Mouse (Mus musculus): ENCODE results near the gene E2f4.
A peak's percentile ranks its signal among the peaks of the same experiment; 100 is the strongest.

Gene E2f4

GRCm38 (mm10) chr8:105315073-105315769 lies 17.8 kb downstream of the E2f4 start:
- DNase-seq (ENCODE audit: low spot score in 2 of 2): no peak

- no peak for DNase-seq (ENCODE audit: low spot score in 2 of 2)
Observed at GRCm38 (mm10) chr8:105317941-105318340, 20.5 kb downstream of the E2f4 start.

- DNase-seq (ENCODE audit: low spot score in 2 of 2): no peak
Observed at GRCm38 (mm10) chr8:105318662-105319190, 21.3 kb downstream of the E2f4 start.

- no peak for DNase-seq (ENCODE audit: low spot score in 2 of 2)
Observed at GRCm38 (mm10) chr8:105323183-105323582, 25.7 kb downstream of the E2f4 start.

- no peak for DNase-seq (ENCODE audit: low spot score in 2 of 2)
Observed at GRCm38 (mm10) chr8:105325641-105326093, 28.2 kb downstream of the E2f4 start.

GRCm38 (mm10) chr8:105326141-105326672 lies 28.7 kb downstream of the E2f4 start, which contains the start of the genes Lrrc29 and Tmem208:
TSS of gene Lrrc29 (minus strand) at chr8:105326278.
TSS of gene Tmem208 (plus strand) at chr8:105326354.
- peak; percentile 95 to 96 for DNase-seq (ENCODE audit: low spot score in 2 of 2)

GRCm38 (mm10) chr8:105326968-105327367 lies 29.5 kb downstream of the E2f4 start:
- no peak for DNase-seq (ENCODE audit: low spot score in 2 of 2)

GRCm38 (mm10) chr8:105330325-105330724 lies 32.9 kb downstream of the E2f4 start:
- DNase-seq (ENCODE audit: low spot score in 2 of 2): no peak

GRCm38 (mm10) chr8:105331469-105331868 lies 34.0 kb downstream of the E2f4 start:
- DNase-seq (ENCODE audit: low spot score in 2 of 2): no peak

- no peak for DNase-seq (ENCODE audit: low spot score in 2 of 2)
Observed at GRCm38 (mm10) chr8:105331931-105332330, 34.5 kb downstream of the E2f4 start.

- no peak for DNase-seq (ENCODE audit: low spot score in 2 of 2)
Observed at GRCm38 (mm10) chr8:105332523-105332922, 35.1 kb downstream of the E2f4 start.

- no peak for DNase-seq (ENCODE audit: low spot score in 2 of 2)
Observed at GRCm38 (mm10) chr8:105336373-105337130, 39.1 kb downstream of the E2f4 start.

GRCm38 (mm10) chr8:105338992-105339391 lies 41.5 kb downstream of the E2f4 start:
- DNase-seq (ENCODE audit: low spot score in 2 of 2): no peak

- no peak for DNase-seq (ENCODE audit: low spot score in 2 of 2)
Observed at GRCm38 (mm10) chr8:105339886-105340635, 42.6 kb downstream of the E2f4 start.

GRCm38 (mm10) chr8:105341399-105341798 lies 43.9 kb downstream of the E2f4 start:
- DNase-seq (ENCODE audit: low spot score in 2 of 2): no peak

GRCm38 (mm10) chr8:105342768-105343167 lies 45.3 kb downstream of the E2f4 start:
- no peak for DNase-seq (ENCODE audit: low spot score in 2 of 2)

GRCm38 (mm10) chr8:105343791-105344574 lies 46.5 kb downstream of the E2f4 start:
- no peak for DNase-seq (ENCODE audit: low spot score in 2 of 2)

- no peak for DNase-seq (ENCODE audit: low spot score in 2 of 2)
Observed at GRCm38 (mm10) chr8:105345061-105345975, 47.9 kb downstream of the E2f4 start.

GRCm38 (mm10) chr8:105346611-105347427 lies 49.4 kb downstream of the E2f4 start:
- DNase-seq (ENCODE audit: low spot score in 2 of 2): no peak

All from cerebellum, postnatal 4 days (tissue).